Mouse (Mus musculus) heart, postnatal 14 days (tissue): ENCODE results near the gene Tenm2. TPM values are rescaled to one million over a fixed set of nuclear protein-coding genes. Genes with fewer than 3 reads are reported as not detected.

Source experiments
- DNase-seq, 2 experiments: peaks; one replicate each; pipeline ENCODE4 v3.0.0; 2021 to 2022
- intact Hi-C: fragments of 180-260 bp; cut with DNase I; formaldehyde crosslinking; loops from one replicate; pipeline ENCODE4 v1.15.1; 2025
- total RNA-seq, 2 experiments: library from RNA; stranded (reverse); gene quantifications; 2 replicates each; pipeline ENCODE4 v1.2.3; 2021

Gene Tenm2
- total RNA-seq, 2 experiments from 2014 or later: 0.02 to 0.19 TPM

DNA sequence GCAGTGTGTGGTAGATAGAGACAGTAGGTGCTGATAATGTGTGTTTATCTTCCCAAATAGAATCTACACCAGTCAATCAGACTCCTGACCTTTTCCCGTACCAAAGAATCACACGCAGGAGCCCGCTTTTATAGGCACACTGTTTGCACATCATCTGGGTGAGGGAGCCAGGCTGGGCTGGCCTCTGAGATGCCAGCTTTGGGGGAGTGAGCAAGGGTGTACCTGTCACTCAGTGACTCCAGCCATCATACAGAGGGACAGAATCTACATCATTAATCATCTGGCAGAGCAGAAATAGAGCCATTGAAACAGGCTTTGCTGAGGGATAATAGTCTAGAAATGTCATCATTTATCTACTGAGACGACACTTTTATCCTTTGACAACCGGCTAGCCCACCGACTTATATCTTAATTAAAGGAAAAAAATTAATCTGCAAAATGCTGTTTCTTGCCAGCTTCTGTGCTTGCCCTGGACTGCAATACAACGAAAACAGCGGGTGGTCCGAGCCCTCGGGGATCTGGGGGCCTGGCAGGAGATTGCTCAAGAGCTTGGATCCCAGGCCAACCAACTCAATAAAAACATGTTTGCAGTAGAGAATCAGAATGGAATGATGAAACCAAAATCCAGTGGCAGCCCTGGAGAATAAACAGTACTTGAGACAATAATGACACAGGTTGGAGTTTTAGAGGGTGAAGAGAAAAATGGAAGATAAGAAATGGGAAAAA, 1195.1 kb downstream of the Tenm2 start:
- peak; percentile 7 to 25 for DNase-seq
- intact Hi-C loops: loop anchor here (10.0 kb wide), 1 partner anchor 444 kb away; no protein-coding TSS in a partner anchor

DNA sequence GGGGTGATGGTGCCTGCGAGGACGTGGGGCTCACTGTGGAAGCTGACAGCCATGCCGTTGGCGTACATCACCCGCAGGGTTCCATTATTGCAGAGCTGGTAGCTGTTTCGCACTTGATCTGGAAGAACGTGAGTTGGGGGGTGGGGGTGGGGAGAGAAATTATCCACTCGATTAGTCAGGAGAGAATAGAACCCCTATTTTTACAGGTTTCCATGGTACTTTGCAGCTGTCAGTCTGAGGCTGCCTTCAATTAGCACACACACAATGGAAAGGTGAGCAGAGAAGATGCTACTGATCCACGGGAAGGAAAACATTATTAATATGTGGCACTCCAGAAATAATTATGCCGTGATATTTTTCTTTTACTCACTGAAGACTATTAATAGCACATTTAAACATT, 1195.9 kb downstream of the Tenm2 start:
- intact Hi-C loops: loop anchor here (10.0 kb wide), 1 partner anchor 445 kb away; no protein-coding TSS in a partner anchor
- DNase-seq: no peak

- no peak for DNase-seq
- intact Hi-C loops: no loop called here
Observed at GRCm38 (mm10) chr11:36038386-36038785, 1197.4 kb downstream of the Tenm2 start.

DNA sequence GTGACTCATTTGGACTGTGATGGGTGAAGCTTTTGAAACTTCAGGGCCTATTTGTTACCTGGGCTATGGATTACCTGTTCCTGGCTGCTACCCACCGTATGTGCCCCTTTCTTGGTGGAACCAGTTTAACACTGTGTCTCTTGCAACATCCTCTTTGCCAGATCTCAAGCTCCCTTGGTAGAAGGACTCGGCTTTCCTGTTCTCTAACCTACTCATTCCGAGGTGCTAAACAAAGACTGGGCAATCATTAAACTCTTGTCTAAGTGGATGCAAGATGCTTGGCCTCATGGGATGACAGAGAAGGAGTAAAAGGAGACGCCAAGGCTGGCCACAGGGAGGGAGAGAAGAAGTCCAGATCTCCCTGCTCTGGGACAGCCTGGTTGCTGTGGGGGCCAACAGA, 1198.5 kb downstream of the Tenm2 start:
- intact Hi-C loops: no loop called here
- DNase-seq: no peak

DNA sequence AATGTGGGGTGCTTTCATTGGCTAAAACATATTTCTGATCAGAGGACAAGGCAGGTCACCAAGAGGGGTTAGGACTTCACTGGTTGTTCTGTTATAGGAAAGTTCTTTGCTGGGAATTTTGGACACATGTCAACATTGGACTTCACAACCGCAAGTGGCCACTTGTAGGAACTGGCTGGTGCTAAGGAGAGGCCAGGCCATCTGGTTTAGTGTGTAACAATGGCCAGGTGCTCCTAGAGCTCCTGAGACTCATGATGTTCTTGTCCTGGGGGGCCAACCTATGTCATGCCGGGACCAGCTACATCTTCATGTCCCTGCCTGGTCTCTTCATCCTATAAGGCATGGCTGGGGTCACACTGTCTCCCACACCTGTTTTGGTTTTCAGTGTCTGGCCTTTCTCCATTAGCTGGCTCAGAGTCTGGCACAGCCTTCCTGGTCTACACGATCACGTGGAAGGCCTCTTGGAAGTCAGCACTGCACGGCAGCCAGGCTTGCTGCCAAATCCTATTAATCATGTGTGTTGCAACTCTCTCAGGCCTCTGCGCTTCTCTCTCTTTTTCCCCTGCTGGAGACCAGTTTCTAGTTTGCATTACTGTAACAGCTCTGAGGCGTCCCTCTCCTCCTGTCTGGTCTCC, 1199.6 kb downstream of the Tenm2 start:
- intact Hi-C loops: no loop called here
- DNase-seq: peak; percentile 79 to 85

DNA sequence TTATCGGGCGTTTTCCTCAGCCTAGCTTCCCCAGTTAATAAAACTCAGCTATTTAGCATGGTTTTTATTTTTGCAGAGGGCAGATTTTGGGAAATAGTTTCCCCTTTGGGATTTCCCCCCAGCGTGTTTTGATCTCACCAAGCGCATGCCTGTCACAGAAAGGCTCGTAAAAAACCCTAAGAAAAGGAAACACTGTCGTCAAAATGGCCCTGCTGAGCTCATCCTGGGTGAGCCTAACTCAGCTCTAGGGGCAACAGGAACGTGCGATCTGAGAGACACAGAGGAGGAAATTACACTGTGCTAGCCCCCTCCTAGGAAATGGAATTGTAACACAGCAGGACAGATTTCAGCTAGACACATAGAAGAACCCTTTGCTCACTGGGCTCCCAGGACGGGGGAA, 1204.0 kb downstream of the Tenm2 start:
- intact Hi-C loops: no loop called here
- no peak for DNase-seq

DNA sequence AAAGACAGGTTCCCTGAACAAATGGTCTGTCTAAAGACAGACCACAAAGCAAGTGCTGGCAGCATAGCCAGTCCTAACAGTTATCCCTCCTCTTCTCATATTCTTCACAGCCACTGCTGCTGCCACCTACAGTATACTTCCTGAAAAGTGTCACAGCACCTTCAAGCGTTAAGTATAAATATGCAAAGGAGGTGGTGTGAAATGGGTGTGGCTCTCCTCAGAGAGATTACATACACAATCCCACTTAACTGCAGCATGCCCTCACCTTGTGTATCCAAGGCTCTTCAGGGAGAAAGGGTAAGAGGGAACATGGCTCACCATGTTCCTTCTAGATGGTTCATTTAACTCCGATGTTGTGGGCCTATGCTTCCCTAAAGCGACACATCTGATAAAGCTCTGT, 1215.8 kb downstream of the Tenm2 start:
- intact Hi-C loops: no loop called here
- DNase-seq: no peak

- DNase-seq: no peak
- intact Hi-C loops: no loop called here
Observed at GRCm38 (mm10) chr11:36013179-36013578, 1222.6 kb downstream of the Tenm2 start.

DNA sequence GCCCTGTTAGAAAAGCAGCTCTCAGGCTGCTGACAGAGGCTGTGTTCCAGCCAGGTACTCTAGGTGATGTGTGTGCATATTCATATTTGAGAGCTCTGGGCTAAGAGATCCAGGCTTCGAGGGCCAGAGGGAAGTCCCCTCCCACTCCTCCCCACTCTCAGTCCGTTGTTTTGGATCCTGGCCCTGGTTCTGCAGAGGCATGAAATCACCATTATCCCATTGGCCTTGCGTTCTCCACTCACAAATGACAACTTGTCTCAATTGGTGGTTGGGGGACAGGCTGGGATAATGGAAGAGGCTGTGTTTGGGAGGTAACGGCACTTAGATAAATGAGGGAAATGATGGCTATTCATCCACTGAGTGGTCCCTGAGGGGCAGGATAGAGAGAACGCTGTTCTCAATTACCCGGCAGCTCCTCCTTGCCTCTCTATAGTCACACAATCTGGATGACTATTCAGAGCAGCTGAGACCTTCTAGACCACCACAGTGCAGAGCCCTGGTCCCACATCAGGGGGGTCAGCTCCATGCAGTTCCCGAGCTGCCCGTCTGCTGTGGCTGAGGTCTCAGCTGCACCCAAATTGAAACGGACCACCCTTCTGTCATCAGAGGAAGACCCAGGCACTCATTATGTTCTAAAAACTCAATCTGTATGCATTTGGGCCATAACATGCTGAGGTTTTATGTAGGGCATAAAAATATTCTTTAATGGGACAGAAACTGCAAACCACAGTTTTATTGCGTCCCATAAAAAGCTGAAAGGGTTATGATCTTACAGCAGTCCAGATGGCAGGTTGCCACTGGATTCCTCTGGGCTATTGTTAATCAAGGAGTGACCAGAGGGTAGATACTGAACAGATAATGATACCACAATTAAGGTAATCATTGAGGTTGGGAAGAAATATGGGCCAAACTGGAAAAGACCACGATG, 1226.2 kb downstream of the Tenm2 start:
- DNase-seq: no peak
- intact Hi-C loops: no loop called here

GRCm38 (mm10) chr11:36002900-36003299, 1232.9 kb downstream of the Tenm2 start:
- no peak for DNase-seq
- intact Hi-C loops: loop anchor here (5.0 kb wide), 2 partner anchors 166 to 1161 kb away; no protein-coding TSS in a partner anchor

- intact Hi-C loops: loop anchor here (1.0 to 5.0 kb wide), 3 partner anchors 79 to 1159 kb away; no protein-coding TSS in a partner anchor
- DNase-seq: peak; percentile 83 to 92
Observed at GRCm38 (mm10) chr11:36001282-36001970, 1234.3 kb downstream of the Tenm2 start.

DNA sequence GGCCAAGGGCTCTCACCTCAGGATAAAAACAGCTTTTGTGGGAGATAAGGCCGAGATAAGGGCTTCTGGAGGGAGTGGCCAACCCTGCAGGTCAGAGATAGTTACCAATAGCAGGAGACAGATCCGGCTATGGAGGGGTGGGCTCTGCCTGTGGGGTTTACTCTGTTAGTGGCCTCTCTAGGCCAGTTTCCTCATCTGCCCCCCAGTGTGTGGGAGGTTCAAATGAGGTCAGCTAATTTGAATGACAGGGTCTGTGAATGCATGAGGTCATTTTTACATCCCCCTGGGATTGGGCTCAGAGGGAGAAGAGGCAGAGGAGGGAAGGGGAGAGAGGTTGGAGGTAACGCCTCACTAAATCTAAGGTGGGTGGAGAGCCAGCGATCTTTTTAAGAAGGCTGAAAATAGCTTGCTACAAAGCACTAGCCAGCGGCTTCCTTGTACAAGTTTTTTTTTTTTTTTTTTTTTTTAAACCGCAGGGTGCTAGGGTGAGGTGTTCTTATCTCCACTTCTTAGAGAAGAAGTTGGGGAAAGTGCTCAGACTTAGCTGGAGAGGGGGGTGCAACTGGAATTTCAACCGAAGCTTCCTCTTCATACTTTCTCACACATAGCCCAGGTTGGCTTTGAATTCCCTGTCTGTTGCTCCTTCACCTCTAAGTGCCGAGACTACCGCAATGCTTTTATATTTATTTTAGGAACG, 1235.0 kb downstream of the Tenm2 start:
- intact Hi-C loops: loop anchor here (1.0 to 5.0 kb wide), 3 partner anchors 78 to 1158 kb away; no protein-coding TSS in a partner anchor
- no peak for DNase-seq

DNA sequence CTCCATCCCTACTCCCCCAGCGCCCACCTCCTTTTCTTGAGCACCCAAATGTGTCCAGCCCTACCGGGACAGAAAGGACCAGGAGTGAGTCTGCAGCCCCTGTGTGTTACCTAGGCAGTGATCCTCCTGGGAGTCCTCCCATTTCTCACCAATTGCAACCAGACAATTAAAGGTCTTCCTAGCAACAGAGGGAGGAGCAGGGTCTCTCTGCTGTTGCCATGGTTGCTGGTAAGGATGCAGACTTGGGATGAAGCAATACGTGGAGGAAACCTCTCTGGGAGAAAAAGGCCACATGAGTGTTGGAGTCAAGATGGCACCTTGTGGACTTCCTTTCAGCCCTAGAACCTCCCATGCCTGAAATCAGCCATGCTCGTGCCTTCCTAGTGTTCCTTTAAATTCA, 1235.7 kb downstream of the Tenm2 start:
- no peak for DNase-seq
- intact Hi-C loops: loop anchor here (5.0 kb wide), 2 partner anchors 163 to 1158 kb away; no protein-coding TSS in a partner anchor

DNA sequence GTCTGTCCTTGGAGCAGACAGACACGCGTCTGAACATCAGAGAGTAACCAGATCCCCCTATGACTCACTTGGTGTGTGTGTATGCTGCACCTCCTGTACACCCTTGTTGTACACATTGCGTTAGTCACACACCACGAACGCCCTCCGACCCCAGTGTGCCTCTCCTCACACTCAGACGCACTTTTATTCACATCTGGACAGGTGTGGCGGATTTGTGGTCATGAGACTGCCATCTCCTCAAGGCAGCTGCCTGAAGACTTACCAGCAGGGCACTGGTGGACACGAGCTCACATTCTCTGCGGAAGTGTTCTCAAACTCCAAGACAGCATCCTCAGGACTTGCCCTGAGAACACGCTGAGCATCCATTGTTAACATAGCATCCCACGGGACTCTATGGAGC, 1237.7 kb downstream of the Tenm2 start:
- DNase-seq: no peak
- intact Hi-C loops: no loop called here

DNA sequence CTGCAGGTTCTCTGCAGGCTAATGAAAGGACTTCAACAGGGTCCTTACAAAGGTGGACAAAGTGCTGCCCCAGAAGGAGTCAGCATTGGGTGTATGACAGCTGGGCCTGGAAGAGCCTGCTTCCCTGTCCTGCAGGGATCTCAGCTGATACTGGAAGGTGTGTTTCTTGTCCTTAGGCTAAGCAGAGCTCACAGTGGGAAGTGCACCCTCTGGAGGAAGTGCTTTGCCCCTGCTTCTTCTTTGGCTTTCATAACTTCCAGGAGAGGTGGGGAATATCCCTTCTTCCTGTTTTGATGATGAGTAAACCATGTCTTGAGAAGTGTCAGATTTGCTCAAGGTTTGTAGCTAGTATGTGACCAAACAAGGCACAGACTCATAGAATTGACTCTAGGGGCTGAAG, 1240.5 kb downstream of the Tenm2 start:
- intact Hi-C loops: no loop called here
- no peak for DNase-seq

DNA sequence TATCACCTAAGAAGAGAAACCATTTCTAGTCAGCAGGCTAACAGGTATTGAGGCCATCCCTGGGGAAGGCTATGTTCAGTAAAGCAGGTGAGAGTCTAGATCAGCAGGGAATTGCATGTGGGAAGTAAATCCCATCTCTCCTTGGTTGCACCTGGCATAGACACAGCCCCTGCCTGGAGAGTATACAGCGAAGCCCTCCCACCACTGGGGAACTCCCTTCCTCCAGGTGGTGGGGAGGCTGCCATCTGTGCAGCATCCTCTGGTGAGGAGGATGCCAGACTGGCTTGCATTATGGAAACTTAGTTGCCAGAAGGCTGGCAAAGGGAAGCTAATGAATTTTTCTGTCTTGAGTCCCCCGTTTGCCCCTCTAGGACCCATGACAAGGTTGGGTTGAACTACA, 1243.9 kb downstream of the Tenm2 start:
- intact Hi-C loops: no loop called here
- no peak for DNase-seq

- intact Hi-C loops: no loop called here
- DNase-seq: no peak
Observed at GRCm38 (mm10) chr11:35989967-35990366, 1245.8 kb downstream of the Tenm2 start.

DNA sequence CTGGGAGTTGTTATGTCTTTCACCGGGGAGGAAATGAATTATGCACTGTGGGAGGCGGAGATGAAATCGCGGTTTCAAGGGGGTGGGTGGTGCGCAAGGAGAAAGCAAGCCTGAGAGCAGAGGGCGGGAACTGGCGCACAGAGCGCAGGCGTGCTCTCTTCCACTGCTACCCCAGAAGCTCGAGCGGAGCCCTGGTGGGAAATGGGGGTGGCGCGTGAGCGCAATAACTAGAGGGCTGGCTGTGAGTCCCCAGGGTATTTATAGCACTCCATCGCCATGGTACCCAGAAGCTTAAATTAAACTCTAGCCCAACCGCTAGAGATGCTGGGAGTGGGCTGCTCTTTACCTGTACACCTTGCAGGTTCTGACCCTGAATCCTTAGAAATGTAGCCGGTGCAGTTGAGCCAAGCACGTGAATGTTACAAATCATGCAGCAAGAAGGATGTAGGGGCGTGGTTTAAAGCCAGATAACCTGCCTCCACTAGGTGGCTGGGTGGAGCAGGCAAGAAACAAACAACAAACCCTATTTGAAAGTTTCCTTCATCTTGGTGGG, 1249.8 kb downstream of the Tenm2 start:
- intact Hi-C loops: no loop called here
- DNase-seq: no peak

GRCm38 (mm10) chr11:35982734-35983133, 1253.0 kb downstream of the Tenm2 start:
- intact Hi-C loops: no loop called here

More at GRCm38 (mm10) chr11:35982734-35983133, 1253.0 kb downstream of the Tenm2 start:
- DNase-seq: no peak
